Mouse (Mus musculus) heart, postnatal 0 days (tissue): ENCODE measurements at regions not wholly inside any gene's neighbourhood (a gene's known extent, or its start where the extent isn't known, plus 50 kb on each side); places are given as distances from the start of the nearest gene placed in this dataset.
"Not testable (repeated sequence)": the region's sequence is repeated elsewhere in the genome, so short reads cannot be mapped to it uniquely, and the experiment has no call there.

Source experiments
- CTCF ChIP-seq: IDR thresholded peaks from 2 replicates; pipeline ENCODE4 v1.5.1; 2016; ENCODE audit warnings: antibody characterized with exemption, control low read depth, low read depth
- EP300 ChIP-seq: IDR thresholded peaks from 2 replicates; pipeline ENCODE4 v1.6.1; 2016; ENCODE audit warnings: antibody characterized with exemption, low read depth

DNA sequence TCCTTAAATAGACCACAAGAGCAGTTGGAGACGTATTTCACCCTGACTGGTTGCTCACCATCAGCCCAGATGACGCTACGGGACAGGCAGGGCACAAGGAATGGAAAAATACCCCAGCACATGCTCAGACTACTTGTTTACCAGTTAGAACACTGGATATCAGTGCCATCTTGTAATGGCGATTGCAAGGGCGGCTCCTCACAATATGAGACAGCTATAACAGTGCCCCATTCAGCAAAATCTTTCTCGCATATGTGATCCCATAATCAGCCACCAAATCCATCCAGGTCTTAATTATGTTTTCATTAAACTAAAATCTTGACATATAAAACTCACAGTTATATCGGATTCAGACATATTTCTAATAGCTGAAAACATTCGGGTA, 2130.3 kb downstream of the Cntnap5b start:
- TF ChIP-seq EP300, CTCF: not testable (repeated sequence)
